Mouse (Mus musculus): ENCODE measurements around the gene Npas2. TPM values are rescaled to one million over a fixed set of nuclear protein-coding genes. Genes with fewer than 3 reads are reported as not detected.

Npas2 gene
- polyA plus RNA-seq, 1 experiment from 2014 or later = 0.78 TPM

- WGBS = 61% methylated on average over 16 of the region's 16 CpGs
- Histone ChIP-seq H3K27me3 (replicated peaks) (peaks cover 8% of the 10 kb centered on the region; the same call in 1 of the 2 replicates), H3K4me1 (replicated peaks) (peaks cover 36% of the 10 kb centered on the region), H3K4me3 (no peak overlapping the region), H3K27ac (ENCODE audit: poor library complexity, severe bottlenecking) (no peak overlapping the region), H3K36me3 (no peaks in the 10 kb centered on the region), H3K9ac (no peak overlapping the region), H3K4me2 (no peak overlapping the region), H3K9me3 (replicated peaks) (no peaks in the 10 kb centered on the region)
- ATAC-seq (ENCODE audit: insufficient number of reproducible peaks, low FRiP score) = no peak
These were observed 91.3 kb downstream of the Npas2 start for GRCm38 (mm10) chr1:39284786-39285185.

- Histone ChIP-seq H3K36me3 (no peaks in the 10 kb centered on the region), H3K4me2 (no peak overlapping the region), H3K4me1 (replicated peaks) (peaks cover 23% of the 10 kb centered on the region), H3K9ac (no peak overlapping the region), H3K9me3 (replicated peaks) (no peaks in the 10 kb centered on the region), H3K27me3 (replicated peaks) (peaks cover 6% of the 10 kb centered on the region; the same call in 1 of the 2 replicates), H3K4me3 (no peak overlapping the region), H3K27ac (ENCODE audit: poor library complexity, severe bottlenecking) (no peak overlapping the region)
- no peak for ATAC-seq (ENCODE audit: insufficient number of reproducible peaks, low FRiP score)
- 93% methylated on average over 9 of the region's 9 CpGs for WGBS
These were observed 93.5 kb downstream of the Npas2 start for GRCm38 (mm10) chr1:39287076-39287475.

- H3K27ac ChIP-seq (ENCODE audit: poor library complexity, severe bottlenecking) = no peak overlapping the region; the same call in 1 of the 2 replicates
- no peak overlapping the region for H3K4me3 ChIP-seq
- peaks cover 6% of the 10 kb centered on the region; the same call in 1 of the 2 replicates for H3K27me3 ChIP-seq (replicated peaks)
- no peak overlapping the region for H3K9ac ChIP-seq
- H3K9me3 ChIP-seq (replicated peaks) = no peaks in the 10 kb centered on the region
- H3K36me3 ChIP-seq = no peaks in the 10 kb centered on the region
- ATAC-seq (ENCODE audit: insufficient number of reproducible peaks, low FRiP score) = peak; percentile 66; the same call in 1 of the 2 replicates
- no peak overlapping the region for H3K4me2 ChIP-seq
- 23% methylated on average over 4 of the region's 4 CpGs for WGBS
- peaks cover 17% of the 10 kb centered on the region for H3K4me1 ChIP-seq (replicated peaks)
These were observed 94.3 kb downstream of the Npas2 start for GRCm38 (mm10) chr1:39287831-39288230.

- Histone ChIP-seq H3K4me2 (no peak overlapping the region), H3K9me3 (replicated peaks) (no peaks in the 10 kb centered on the region), H3K4me3 (no peak overlapping the region), H3K4me1 (replicated peaks) (peaks cover 17% of the 10 kb centered on the region), H3K27me3 (replicated peaks) (peaks cover 6% of the 10 kb centered on the region; the same call in 1 of the 2 replicates), H3K27ac (ENCODE audit: poor library complexity, severe bottlenecking) (no peak overlapping the region), H3K9ac (no peak overlapping the region), H3K36me3 (no peaks in the 10 kb centered on the region)
- no peak for ATAC-seq (ENCODE audit: insufficient number of reproducible peaks, low FRiP score)
- 63% methylated on average over 3 of the region's 3 CpGs for WGBS
These were observed 94.9 kb downstream of the Npas2 start for GRCm38 (mm10) chr1:39288425-39288824.

GRCm38 (mm10) chr1:39292001-39292400, 98.5 kb downstream of the Npas2 start:
- WGBS = 50% methylated on average over 3 of the region's 3 CpGs
- Histone ChIP-seq H3K9ac (no peak overlapping the region), H3K27ac (ENCODE audit: poor library complexity, severe bottlenecking) (no peak overlapping the region), H3K9me3 (replicated peaks) (no peaks in the 10 kb centered on the region), H3K36me3 (no peaks in the 10 kb centered on the region), H3K4me1 (replicated peaks) (peaks cover 9% of the 10 kb centered on the region), H3K4me3 (no peak overlapping the region), H3K4me2 (no peak overlapping the region), H3K27me3 (replicated peaks) (no peaks in the 10 kb centered on the region)
- no peak for ATAC-seq (ENCODE audit: insufficient number of reproducible peaks, low FRiP score)

GRCm38 (mm10) chr1:39298294-39298693, 104.8 kb downstream of the Npas2 start:
- no peaks in the 10 kb centered on the region for H3K27me3 ChIP-seq (replicated peaks)
- H3K9ac ChIP-seq = no peak overlapping the region
- no peaks in the 10 kb centered on the region for H3K36me3 ChIP-seq
- H3K4me1 ChIP-seq (replicated peaks) = no peaks in the 10 kb centered on the region
- ATAC-seq (ENCODE audit: insufficient number of reproducible peaks, low FRiP score) = no peak
- WGBS = 76% methylated on average over 9 of the region's 9 CpGs
- H3K9me3 ChIP-seq (replicated peaks) = 0 out of 2 replicates have a peak, but pooled peaks cover 2% of the 10 kb centered on the region
- no peak overlapping the region for H3K27ac ChIP-seq (ENCODE audit: poor library complexity, severe bottlenecking)
- H3K4me2 ChIP-seq = no peak overlapping the region
- no peak overlapping the region for H3K4me3 ChIP-seq

GRCm38 (mm10) chr1:39300243-39300642, 106.7 kb downstream of the Npas2 start:
- no peak for ATAC-seq (ENCODE audit: insufficient number of reproducible peaks, low FRiP score)
- H3K27me3 ChIP-seq (replicated peaks) = no peaks in the 10 kb centered on the region
- H3K9me3 ChIP-seq (replicated peaks) = 0 out of 2 replicates have a peak, but pooled peaks cover 2% of the 10 kb centered on the region
- no peak overlapping the region for H3K9ac ChIP-seq
- 89% methylated on average over 9 of the region's 9 CpGs for WGBS
- H3K36me3 ChIP-seq = no peaks in the 10 kb centered on the region
- no peak overlapping the region for H3K4me2 ChIP-seq
- no peak overlapping the region for H3K27ac ChIP-seq (ENCODE audit: poor library complexity, severe bottlenecking)
- H3K4me3 ChIP-seq = no peak overlapping the region
- no peaks in the 10 kb centered on the region for H3K4me1 ChIP-seq (replicated peaks)

- Histone ChIP-seq H3K9me3 (replicated peaks) (0 out of 2 replicates have a peak, but pooled peaks cover 2% of the 10 kb centered on the region), H3K4me3 (no peak overlapping the region), H3K36me3 (no peaks in the 10 kb centered on the region), H3K27me3 (replicated peaks) (no peaks in the 10 kb centered on the region), H3K27ac (ENCODE audit: poor library complexity, severe bottlenecking) (no peak overlapping the region), H3K9ac (no peak overlapping the region), H3K4me2 (no peak overlapping the region), H3K4me1 (replicated peaks) (no peaks in the 10 kb centered on the region)
- WGBS = 79% methylated on average over 6 of the region's 6 CpGs
- ATAC-seq (ENCODE audit: insufficient number of reproducible peaks, low FRiP score) = no peak
These were observed 107.1 kb downstream of the Npas2 start for GRCm38 (mm10) chr1:39300676-39301075.

GRCm38 (mm10) chr1:39302246-39302645, 108.7 kb downstream of the Npas2 start:
- no peaks in the 10 kb centered on the region for H3K27me3 ChIP-seq (replicated peaks)
- no peak overlapping the region for H3K4me2 ChIP-seq
- H3K4me3 ChIP-seq = no peak overlapping the region
- H3K4me1 ChIP-seq (replicated peaks) = peaks cover 7% of the 10 kb centered on the region; the same call in 1 of the 2 replicates
- no peak for ATAC-seq (ENCODE audit: insufficient number of reproducible peaks, low FRiP score)
- H3K9ac ChIP-seq = no peak overlapping the region
- no peak overlapping the region for H3K27ac ChIP-seq (ENCODE audit: poor library complexity, severe bottlenecking)
- 0 out of 2 replicates have a peak, but pooled peaks cover 2% of the 10 kb centered on the region for H3K9me3 ChIP-seq (replicated peaks)
- 79% methylated on average over 7 of the region's 7 CpGs for WGBS
- no peaks in the 10 kb centered on the region for H3K36me3 ChIP-seq

GRCm38 (mm10) chr1:39303054-39303649, 109.6 kb downstream of the Npas2 start:
- ATAC-seq (ENCODE audit: insufficient number of reproducible peaks, low FRiP score) = no peak
- 67% methylated on average over 4 of the region's 4 CpGs for WGBS

GRCm38 (mm10) chr1:39307291-39307690, 113.8 kb downstream of the Npas2 start:
- no peak for ATAC-seq (ENCODE audit: insufficient number of reproducible peaks, low FRiP score)
- H3K4me2 ChIP-seq = no peak overlapping the region
- H3K27ac ChIP-seq (ENCODE audit: poor library complexity, severe bottlenecking) = no peak overlapping the region
- no peaks in the 10 kb centered on the region for H3K36me3 ChIP-seq
- H3K4me3 ChIP-seq = no peak overlapping the region
- no peak overlapping the region for H3K9ac ChIP-seq
- H3K27me3 ChIP-seq (replicated peaks) = no peaks in the 10 kb centered on the region
- H3K9me3 ChIP-seq (replicated peaks) = no peaks in the 10 kb centered on the region
- peaks cover 11% of the 10 kb centered on the region; the same call in 1 of the 2 replicates for H3K4me1 ChIP-seq (replicated peaks)

More at GRCm38 (mm10) chr1:39303054-39303649, 109.6 kb downstream of the Npas2 start:
- H3K4me2 ChIP-seq = no peak overlapping the region
- peaks cover 11% of the 10 kb centered on the region; the same call in 1 of the 2 replicates for H3K4me1 ChIP-seq (replicated peaks)
- H3K27ac ChIP-seq (ENCODE audit: poor library complexity, severe bottlenecking) = no peak overlapping the region
- no peak overlapping the region for H3K9ac ChIP-seq
- no peaks in the 10 kb centered on the region for H3K27me3 ChIP-seq (replicated peaks)
- no peak overlapping the region for H3K4me3 ChIP-seq
- H3K9me3 ChIP-seq (replicated peaks) = 0 out of 2 replicates have a peak, but pooled peaks cover 2% of the 10 kb centered on the region
- no peaks in the 10 kb centered on the region for H3K36me3 ChIP-seq
